Mouse (Mus musculus) liver, embryonic 14.5 days (tissue): ENCODE measurements around the gene Npat.

Experiments
- CTCF ChIP-seq: IDR thresholded peaks from 2 replicates; pipeline ENCODE4 v1.5.1; 2016; ENCODE audit warnings: antibody characterized with exemption, low read depth, control low read depth
- EP300 ChIP-seq: IDR thresholded peaks from 2 replicates; pipeline ENCODE4 v1.6.1; 2016; ENCODE audit warnings: antibody characterized with exemption, low read depth

- TF ChIP-seq EP300 (no peak), CTCF (no peak)
Measured at GRCm38 (mm10) chr9:53603384-53603783, 66.5 kb downstream of the Npat start.
